Comparison of ENCODE assay signal across 8 mouse cellular contexts in the genomic region with DNA sequence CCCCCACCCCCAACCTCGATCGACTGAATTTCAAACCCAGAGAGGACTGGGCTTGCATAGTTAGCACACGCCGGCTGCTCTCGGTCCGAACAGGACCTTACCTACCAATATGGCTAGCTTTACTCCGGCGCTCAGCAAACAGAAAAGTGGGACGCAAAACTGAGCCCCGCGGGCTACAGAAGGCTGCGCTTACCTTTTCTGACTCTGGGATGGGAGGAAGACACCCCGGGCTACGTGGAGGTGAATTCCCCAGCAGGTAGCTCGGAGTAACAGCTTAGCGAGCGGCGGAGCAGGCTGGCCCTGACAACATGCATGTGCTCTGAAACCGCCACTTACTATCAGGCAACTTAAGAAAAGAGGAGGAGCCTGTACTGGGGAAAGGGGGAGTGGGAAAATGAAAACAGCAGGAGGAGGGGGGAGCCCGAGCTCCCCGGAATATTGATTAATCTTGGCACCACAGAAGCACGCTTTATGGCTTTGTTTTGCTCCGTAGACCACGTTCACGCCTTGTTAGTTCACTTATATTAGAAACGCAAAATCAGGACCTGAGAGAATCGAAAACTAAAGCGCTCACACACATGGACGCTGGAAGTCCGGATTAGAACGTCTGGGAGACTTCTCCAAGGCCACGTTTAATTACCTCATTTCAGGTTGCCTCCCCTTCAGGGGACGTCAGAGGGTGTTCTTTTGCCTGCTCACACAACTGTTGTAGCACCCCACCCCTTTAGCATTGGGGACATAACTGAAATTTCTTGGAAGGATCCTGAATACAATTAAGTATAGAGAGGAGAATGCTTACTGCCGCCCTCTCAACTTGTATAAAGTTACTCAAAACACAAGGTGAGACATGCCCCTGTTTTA. TPM values are rescaled to one million over a fixed set of nuclear protein-coding genes. Genes with fewer than 3 reads are reported as not detected.
DNase-seq lines count a peak whose midpoint lies in the region; ATAC-seq and TF ChIP-seq lines count a peak whose summit lies in the region.

Slc1a3 (minus strand) TSS at position 619 of the 861 bp plus-strand sequence.

- DNase-seq in CD8-positive naive resting alpha-beta T cell, adult 2 months (ENCODE audit: low read depth in 2 of 2, low spot score in 2 of 2), result peak; percentile 7 to 10
- DNase-seq in forebrain, embryonic 10.5 days (ENCODE audit: extremely low spot score, low spot score), result peak; percentile 62
- DNase-seq in heart, postnatal 14 days, result peak; percentile 21 to 25
- peak in 1 of 2 experiments; percentile 49 for DNase-seq in layer of hippocampus, adult 18-20 months (ENCODE audit: low spot score in 2 of 2)
- peak; percentile 59 for DNase-seq in lung, adult 2 months
- peak; percentile 18 to 31 for DNase-seq in urinary bladder, postnatal 36 days (ENCODE audit: low spot score in 2 of 2)

- peaks cover 20% of the 10 kb centered on the region for H3K36me3 ChIP-seq in forebrain, embryonic 10.5 days (replicated peaks)
- H3K36me3 ChIP-seq in neural tube, embryonic 15.5 days, result no peaks in the 10 kb centered on the region

- no peak within 1 kb of the TSS for H3K27ac ChIP-seq in bone marrow macrophage, adult 2 months (ENCODE audit: insufficient read depth, low read depth, low read length)
- peak within 1 kb of the TSS; percentile 86 for H3K27ac ChIP-seq in forebrain, embryonic 10.5 days
- peak within 1 kb of the TSS; percentile 70 for H3K27ac ChIP-seq in neural tube, embryonic 15.5 days (replicated peaks)

- H3K9me3 ChIP-seq in forebrain, embryonic 10.5 days, result no peaks in the 10 kb centered on the region
- no peaks in the 10 kb centered on the region for H3K9me3 ChIP-seq in neural tube, embryonic 15.5 days (replicated peaks)

- TF ChIP-seq POLR2A in bone marrow macrophage, adult 2 months (IDR thresholded peaks at IDR 0.05; ENCODE audit: borderline replicate concordance, low read depth, low read length), result no peak
- peak; percentile 60; the same call in 1 of the 2 replicates for TF ChIP-seq POLR2A in lung, adult 2 months (IDR thresholded peaks at IDR 0.05; ENCODE audit: borderline replicate concordance, extremely low read depth, low read depth, low read length)

- H3K9ac ChIP-seq in neural tube, embryonic 15.5 days (replicated peaks), result peak within 1 kb of the TSS; percentile 42

- no peaks in the 10 kb centered on the region; the same call in 1 of the 2 replicates for H3K4me1 ChIP-seq in bone marrow macrophage, adult 2 months (ENCODE audit: control insufficient read depth, insufficient read depth, low read length)
- H3K4me1 ChIP-seq in forebrain, embryonic 10.5 days, result peaks cover 27% of the 10 kb centered on the region
- peaks cover 2% of the 10 kb centered on the region for H3K4me1 ChIP-seq in lung, adult 2 months (ENCODE audit: control insufficient read depth, insufficient read depth, low read length)
- H3K4me1 ChIP-seq in neural tube, embryonic 15.5 days, result peaks cover 13% of the 10 kb centered on the region

- H3K4me3 ChIP-seq in bone marrow macrophage, adult 2 months (ENCODE audit: insufficient read depth, low read length), result peak within 1 kb of the TSS; percentile 58
- H3K4me3 ChIP-seq in forebrain, embryonic 10.5 days, result peak within 1 kb of the TSS; percentile 70
- H3K4me3 ChIP-seq in lung, adult 2 months (replicated peaks; ENCODE audit: extremely low read depth, low read depth, low read length), result peak within 1 kb of the TSS; percentile 87
- H3K4me3 ChIP-seq in neural tube, embryonic 15.5 days (replicated peaks), result peak within 1 kb of the TSS; percentile 52

- WGBS in forebrain, embryonic 10.5 days, result under 1% methylated on average over 34 of the region's 34 CpGs
- WGBS in lung, adult 2 months, result 1% methylated on average over 34 of the region's 34 CpGs
- under 1% methylated on average over 34 of the region's 34 CpGs for WGBS in neural tube, embryonic 15.5 days

- intact Hi-C loops in heart, postnatal 14 days (cut with DNase I), result no loop called here

- peak within 1 kb of the TSS; percentile 83 for H3K4me2 ChIP-seq in neural tube, embryonic 15.5 days

- peak; percentile 81 for ATAC-seq in neural tube, embryonic 15.5 days (ENCODE audit: low FRiP score)

- no peak for TF ChIP-seq CTCF in bone marrow macrophage, adult 2 months (IDR thresholded peaks at IDR 0.05; ENCODE audit: low read depth, low read length)
- no peak for TF ChIP-seq CTCF in lung, adult 2 months (IDR thresholded peaks at IDR 0.05; ENCODE audit: insufficient read depth, low read length)

- H3K27me3 ChIP-seq in forebrain, embryonic 10.5 days (ENCODE audit: poor library complexity, severe bottlenecking), result peaks cover 44% of the 10 kb centered on the region
- H3K27me3 ChIP-seq in neural tube, embryonic 15.5 days (replicated peaks), result no peaks in the 10 kb centered on the region; the same call in 1 of the 2 replicates

RNA-seq across cellular contexts. Expression of gene Slc1a3, which starts in this region (rescaled TPM):
- polyA plus RNA-seq in bone marrow macrophage, adult 2 months (2012; ENCODE audit: insufficient read depth, insufficient read length, missing spikeins), result not detected in 2 replicates
- polyA plus RNA-seq in forebrain, embryonic 10.5 days (2016; fragmentation: Nextera tagmentation; extraction: Ambion mirVana), result 27.0 and 29.0 TPM in 2 replicates
- total RNA-seq in heart, postnatal 14 days (2021), result 1 to 10 TPM; 1.9 to 3.2 TPM
- 100 to 1,000 TPM; 371 to 373 TPM for total RNA-seq in layer of hippocampus, adult 18-20 months (2021)
- 16.6 and 18.7 TPM in 2 replicates for polyA plus RNA-seq in lung, adult 2 months (2012; rRNA removed)
- polyA plus RNA-seq in neural tube, embryonic 15.5 days (2015; fragmentation: Nextera tagmentation; extraction: Ambion mirVana), result 169 and 174 TPM in 2 replicates

Comparison
In these comparisons a context has a peak if more than half of its experiments do, and no peak if none do; other contexts are left out.
1. RNA of gene Slc1a3 (total RNA-seq): 371 to 373 TPM in layer of hippocampus, adult 18-20 months; 1.9 to 3.2 TPM in heart, postnatal 14 days; every median in the first group is over 10 times any median in the second.
2. RNA of gene Slc1a3 (polyA plus RNA-seq): 169 to 174 TPM in neural tube, embryonic 15.5 days, 27.0 to 29.0 TPM in forebrain, embryonic 10.5 days and 16.6 to 18.7 TPM in lung, adult 2 months; not detected in bone marrow macrophage, adult 2 months; every median in the first group is over 10 times any median in the second.
3. Peak in every context shown above with its lines, with median percentiles within 50 percentile points of each other: H3K4me3 ChIP-seq.